Mouse (Mus musculus) midbrain, embryonic 14.5 days (tissue): ENCODE data around the gene 4930402H24Rik. TPM values are rescaled to one million over a fixed set of nuclear protein-coding genes. Genes with fewer than 3 reads are reported as not detected.
A peak's percentile ranks its signal among the peaks of the same experiment; 100 is the strongest.

Source experiments
- ATAC-seq: fragments of 200-750 bp; cut with Nextera tagmentation; 2 replicates; pipeline ENCODE4 v1.8.0; 2017; ENCODE audit warnings: moderate number of reproducible peaks, moderate library complexity; ENCODE audit not compliant: low FRiP score, low TSS enrichment
- DNase-seq: peaks from one replicate; pipeline ENCODE4 v3.0.0-alpha.2; 2015
- H3K27ac ChIP-seq: fragments of 300-500 bp; sonication (generic); replicated peaks from 2 replicates; pipeline ENCODE4 v1.5.1; 2014; ENCODE audit warnings: mild to moderate bottlenecking, low read depth, low read length, moderate library complexity
- H3K27me3 ChIP-seq: fragments of 300-500 bp; sonication (generic); 2 replicates; pipeline ENCODE4 v1.6.1; 2014; ENCODE audit warnings: low read length, control low read depth, mixed read lengths; ENCODE audit not compliant: control insufficient read depth, insufficient read depth
- H3K36me3 ChIP-seq: fragments of 300-500 bp; sonication (generic); 2 replicates; pipeline ENCODE4 v1.6.1; 2014; ENCODE audit warnings: low read length, control low read depth; ENCODE audit not compliant: control insufficient read depth, insufficient read depth
- H3K4me1 ChIP-seq: fragments of 300-500 bp; sonication (generic); 2 replicates; pipeline ENCODE4 v1.6.1; 2014; ENCODE audit warnings: mild to moderate bottlenecking, antibody characterized with exemption, low read length, control low read depth; ENCODE audit not compliant: control insufficient read depth, insufficient read depth
- H3K4me2 ChIP-seq: fragments of 300-500 bp; sonication (generic); 2 replicates; pipeline ENCODE4 v1.6.1; 2014; ENCODE audit warnings: mild to moderate bottlenecking, low read length, moderate library complexity
- H3K4me3 ChIP-seq: fragments of 300-500 bp; sonication (generic); replicated peaks from 2 replicates; pipeline ENCODE4 v1.5.1; 2014; ENCODE audit warnings: low read depth, low read length
- H3K9ac ChIP-seq: fragments of 300-500 bp; sonication (generic); replicated peaks from 2 replicates; pipeline ENCODE4 v1.6.1; 2014; ENCODE audit warnings: mild to moderate bottlenecking, low read length, moderate library complexity
- H3K9me3 ChIP-seq: fragments of 300-500 bp; sonication (generic); 2 replicates; pipeline ENCODE4 v1.6.1; 2016; ENCODE audit warnings: low read length, control low read depth, mixed read lengths; ENCODE audit not compliant: control insufficient read depth
- WGBS: fragments of 180-500 bp; shearing (Covaris S2); extraction: QIAGEN DNeasy Blood & Tissue Kit; methylation state at CpG from one replicate; pipeline ENCODE4 v1.1.7; 2014; 5-methylcytosine and 5-hydroxymethylcytosine counted together
- polyA plus RNA-seq: library from polyadenylated mRNA; unstranded; fragments of >200 nt; fragmentation: Nextera tagmentation; extraction: Ambion mirVana; gene quantifications from 2 replicates; pipeline ENCODE4 v1.2.1, GENCODE M21; 2014

Gene 4930402H24Rik
- polyA plus RNA-seq, 1 experiment from 2014 or later = 107 TPM

DNA sequence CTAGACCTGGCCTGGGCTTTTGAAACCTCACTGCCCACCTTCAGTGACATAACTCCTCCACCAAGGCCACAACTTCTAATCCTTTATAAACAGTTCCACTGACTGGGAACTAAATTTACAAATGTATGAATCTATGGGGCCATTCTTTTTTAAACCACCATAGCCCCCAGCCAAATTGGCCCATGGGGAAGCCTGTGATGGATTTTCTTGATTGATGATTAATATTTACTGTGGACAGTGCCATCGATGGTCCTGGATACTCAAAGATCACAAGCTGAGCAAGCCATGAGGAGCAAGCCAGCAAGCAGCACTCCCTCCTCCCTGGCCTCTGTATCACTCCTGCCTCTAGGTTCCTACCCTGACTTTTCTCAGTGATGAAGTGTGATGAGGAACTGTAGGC, 11.5 kb upstream of the 4930402H24Rik start:
- DNase-seq (no peak), ATAC-seq (no peak)
- H3K36me3 ChIP-seq = no peaks in the 10 kb centered on the region
- H3K4me3 ChIP-seq = no peak overlapping the region
- H3K4me2 ChIP-seq = no peak overlapping the region
- no peak overlapping the region for H3K9ac ChIP-seq
- H3K27me3 ChIP-seq = no peaks in the 10 kb centered on the region
- H3K27ac ChIP-seq = no peak overlapping the region
- H3K4me1 ChIP-seq = no peaks in the 10 kb centered on the region
- WGBS = 91% methylated on average over 1 of the region's 1 CpGs
- H3K9me3 ChIP-seq = no peaks in the 10 kb centered on the region

- no peaks in the 10 kb centered on the region for H3K9me3 ChIP-seq
- no peaks in the 10 kb centered on the region for H3K27me3 ChIP-seq
- no peaks in the 10 kb centered on the region for H3K4me1 ChIP-seq
- H3K27ac ChIP-seq = no peak overlapping the region
- no peak overlapping the region for H3K4me3 ChIP-seq
- H3K36me3 ChIP-seq = no peaks in the 10 kb centered on the region
- ATAC-seq (no peak), DNase-seq (no peak)
- WGBS = 52% methylated on average over 3 of the region's 3 CpGs
- H3K4me2 ChIP-seq = no peak overlapping the region
- no peak overlapping the region for H3K9ac ChIP-seq
Measured at GRCm38 (mm10) chr2:130916521-130917147, 10.4 kb upstream of the 4930402H24Rik start.

DNA sequence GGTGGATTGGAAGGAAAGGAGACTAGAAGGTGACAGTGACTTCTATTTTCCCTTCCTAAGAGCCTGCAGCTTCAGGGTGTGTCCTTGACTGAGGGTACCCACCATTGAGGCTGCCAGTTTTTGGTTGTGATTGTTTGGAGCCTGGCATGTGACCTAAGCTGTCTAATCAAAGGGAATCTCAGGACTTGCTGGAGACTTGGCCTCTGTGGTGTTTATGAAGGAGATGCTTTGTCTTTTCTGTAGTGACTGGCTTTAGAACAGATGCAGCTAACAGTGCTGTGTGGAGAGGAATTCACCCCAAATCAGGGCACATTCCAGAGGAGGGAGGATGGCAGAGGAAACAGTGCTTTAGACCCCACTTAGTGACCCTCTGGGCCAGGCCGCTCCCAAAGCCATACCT, 8.7 kb upstream of the 4930402H24Rik start:
- DNase-seq (no peak), ATAC-seq (no peak)
- Histone ChIP-seq H3K4me3 (no peak overlapping the region), H3K27me3 (no peaks in the 10 kb centered on the region), H3K9me3 (no peaks in the 10 kb centered on the region), H3K9ac (no peak overlapping the region), H3K4me1 (no peaks in the 10 kb centered on the region), H3K4me2 (no peak overlapping the region), H3K27ac (no peak overlapping the region), H3K36me3 (no peaks in the 10 kb centered on the region)
- WGBS = 89% methylated on average over 1 of the region's 1 CpGs

DNA sequence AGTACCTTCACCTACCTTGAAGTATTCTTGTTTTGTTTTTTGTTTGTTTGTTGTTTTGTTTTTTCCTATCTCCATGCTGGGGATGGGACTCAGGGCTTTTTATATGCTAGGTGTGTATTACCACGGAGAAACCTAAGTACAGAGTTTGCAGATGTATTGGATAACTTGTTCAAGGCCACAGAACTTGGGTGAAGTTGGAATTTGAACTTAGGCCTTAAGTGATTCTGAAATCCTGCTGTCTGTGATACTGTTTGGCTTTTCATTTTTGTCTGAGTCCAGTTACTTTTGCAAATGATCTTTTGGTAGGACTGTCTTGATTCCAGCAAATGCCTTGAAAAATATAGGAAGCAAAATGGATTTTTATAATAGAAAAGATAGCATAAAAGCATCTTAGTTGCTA, 5.5 kb upstream of the 4930402H24Rik start:
- H3K9ac ChIP-seq = no peak overlapping the region
- peaks cover 11% of the 10 kb centered on the region for H3K4me1 ChIP-seq
- ATAC-seq (no peak), DNase-seq (no peak)
- no peak overlapping the region for H3K4me2 ChIP-seq
- 89% methylated on average over 1 of the region's 1 CpGs for WGBS
- no peaks in the 10 kb centered on the region for H3K36me3 ChIP-seq
- H3K9me3 ChIP-seq = no peaks in the 10 kb centered on the region
- no peak overlapping the region for H3K4me3 ChIP-seq
- H3K27ac ChIP-seq = no peak overlapping the region
- no peaks in the 10 kb centered on the region for H3K27me3 ChIP-seq

DNA sequence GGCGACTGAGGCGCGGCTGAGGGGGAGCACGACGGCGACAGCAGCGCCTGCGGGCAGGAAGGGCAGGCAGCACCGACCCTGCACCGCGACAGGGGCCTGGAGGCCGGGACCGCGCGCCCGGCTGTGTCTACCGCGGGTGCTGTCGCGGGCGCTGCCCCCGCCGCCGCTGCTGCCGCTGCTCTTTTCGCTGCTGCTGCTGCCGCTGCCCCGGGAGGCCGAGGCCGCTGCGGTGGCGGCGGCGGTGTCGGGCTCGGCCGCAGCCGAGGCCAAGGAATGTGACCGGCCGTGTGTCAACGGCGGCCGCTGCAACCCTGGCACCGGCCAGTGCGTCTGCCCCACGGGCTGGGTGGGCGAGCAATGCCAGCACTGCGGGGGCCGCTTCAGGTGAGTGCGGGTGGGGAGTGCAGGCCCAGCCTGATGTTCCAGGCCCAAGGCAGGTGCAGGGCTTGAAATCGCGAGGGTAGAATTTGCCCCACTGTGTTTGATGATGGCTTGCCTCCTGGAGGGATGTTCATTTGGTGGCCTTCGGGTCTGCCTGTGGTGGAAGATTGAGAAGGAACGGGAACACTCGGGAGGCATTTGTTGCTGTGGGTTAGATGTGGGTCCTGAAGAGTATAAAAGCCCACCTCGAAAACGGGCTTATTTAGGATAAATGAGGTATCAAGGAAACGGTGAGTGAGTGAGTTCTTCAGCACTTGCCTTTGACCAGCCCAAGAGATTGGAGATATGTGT, 544 bp upstream of the 4930402H24Rik start:
- whole genome bisulfite sequencing = under 1% methylated on average over 45 of the region's 58 CpGs
- peak overlapping the region; percentile 99 for H3K4me3 ChIP-seq
- H3K9ac ChIP-seq = peak overlapping the region; percentile 95
- H3K4me1 ChIP-seq = peaks cover 16% of the 10 kb centered on the region
- H3K27ac ChIP-seq = peak overlapping the region; percentile 87
- ATAC-seq = no peak; the same call in none of the 2 replicates
- no peaks in the 10 kb centered on the region for H3K27me3 ChIP-seq
- H3K4me2 ChIP-seq = peak overlapping the region; percentile 86
- no peaks in the 10 kb centered on the region for H3K9me3 ChIP-seq
- no peak for DNase-seq
- no peaks in the 10 kb centered on the region for H3K36me3 ChIP-seq

DNA sequence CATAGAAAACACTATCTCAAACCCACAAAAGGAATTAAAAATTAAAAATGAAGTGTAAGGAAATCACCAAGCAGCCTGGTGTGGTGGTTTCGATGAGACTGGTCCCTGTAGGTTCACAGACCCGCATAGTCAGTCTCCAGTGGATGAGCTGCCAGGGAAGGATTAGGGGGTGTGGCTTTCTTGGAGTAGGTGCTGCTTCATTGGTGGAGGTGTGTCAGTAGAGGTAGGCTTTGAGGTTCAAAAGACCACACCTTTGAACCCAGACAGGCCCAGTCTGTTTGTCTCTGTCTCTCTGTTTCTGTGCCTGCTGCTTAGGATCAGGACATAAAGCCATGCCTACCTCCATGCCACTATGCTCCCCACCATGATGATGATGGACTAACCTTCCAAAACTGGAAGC, 7.4 kb downstream of the 4930402H24Rik start:
- Histone ChIP-seq H3K4me3 (no peak overlapping the region), H3K4me1 (no peaks in the 10 kb centered on the region), H3K27ac (no peak overlapping the region), H3K27me3 (no peaks in the 10 kb centered on the region), H3K36me3 (no peaks in the 10 kb centered on the region), H3K9me3 (no peaks in the 10 kb centered on the region), H3K4me2 (no peak overlapping the region), H3K9ac (no peak overlapping the region)
- ATAC-seq (no peak), DNase-seq (no peak)
- 89% methylated on average over 2 of the region's 2 CpGs for WGBS

DNA sequence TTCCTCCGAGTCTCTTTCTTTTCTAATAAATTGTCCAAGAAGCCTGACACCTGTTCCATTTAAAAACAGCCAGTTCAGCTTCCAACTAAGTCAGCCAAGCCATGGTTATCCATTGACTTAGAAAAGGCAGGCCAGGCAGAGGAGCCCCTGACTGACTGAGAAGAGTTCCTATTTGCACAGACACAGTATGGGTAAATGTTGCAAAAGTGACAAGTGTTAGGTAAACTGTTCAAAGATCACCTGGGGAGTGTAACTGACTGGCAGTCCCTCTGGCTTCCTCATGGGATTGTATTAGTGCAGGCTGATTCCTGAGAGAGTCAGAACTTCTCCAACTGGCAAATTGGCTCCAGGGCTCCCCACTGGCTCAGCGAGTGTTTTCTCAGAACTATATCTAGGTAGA, 8.3 kb downstream of the 4930402H24Rik start:
- DNase-seq = no peak
- ATAC-seq = no peak
- no peaks in the 10 kb centered on the region for H3K4me1 ChIP-seq
- no peak overlapping the region for H3K4me3 ChIP-seq
- WGBS = 89% methylated on average over 2 of the region's 2 CpGs
- no peaks in the 10 kb centered on the region for H3K9me3 ChIP-seq
- no peak overlapping the region for H3K4me2 ChIP-seq
- H3K36me3 ChIP-seq = no peaks in the 10 kb centered on the region
- no peak overlapping the region for H3K9ac ChIP-seq
- H3K27ac ChIP-seq = no peak overlapping the region
- H3K27me3 ChIP-seq = no peaks in the 10 kb centered on the region

DNA sequence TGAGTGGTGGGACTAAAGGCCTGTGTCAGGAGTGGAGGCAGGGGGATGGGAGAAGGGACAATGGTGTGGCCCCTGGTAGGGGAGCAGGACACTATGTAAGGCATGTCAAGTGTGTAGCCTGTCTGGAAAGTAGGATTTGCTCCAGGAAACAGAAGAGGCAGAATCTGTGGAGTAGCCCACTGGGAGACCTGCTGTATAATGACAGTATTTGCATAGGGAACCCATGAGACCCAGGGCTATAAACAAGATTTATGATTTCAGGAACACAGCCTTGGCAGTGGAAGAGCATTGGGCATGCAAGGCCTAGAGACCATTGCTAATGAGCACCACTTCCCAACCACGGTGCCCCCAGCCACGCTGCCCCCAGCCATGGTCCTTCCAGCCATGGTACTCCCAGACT, 9.3 kb downstream of the 4930402H24Rik start:
- Histone ChIP-seq H3K4me3 (no peak overlapping the region), H3K27me3 (no peaks in the 10 kb centered on the region), H3K4me1 (no peaks in the 10 kb centered on the region), H3K36me3 (no peaks in the 10 kb centered on the region), H3K4me2 (no peak overlapping the region), H3K9ac (no peak overlapping the region), H3K27ac (no peak overlapping the region), H3K9me3 (no peaks in the 10 kb centered on the region)
- ATAC-seq (no peak), DNase-seq (no peak)
- 90% methylated on average over 2 of the region's 2 CpGs for WGBS

- Histone ChIP-seq H3K27ac (no peak overlapping the region), H3K36me3 (no peaks in the 10 kb centered on the region), H3K4me1 (no peaks in the 10 kb centered on the region), H3K27me3 (no peaks in the 10 kb centered on the region), H3K9me3 (no peaks in the 10 kb centered on the region), H3K9ac (no peak overlapping the region), H3K4me2 (no peak overlapping the region), H3K4me3 (no peak overlapping the region)
- 93% methylated on average over 1 of the region's 1 CpGs for WGBS
- ATAC-seq (no peak), DNase-seq (no peak)
Measured at GRCm38 (mm10) chr2:130887456-130887855, 18.8 kb downstream of the 4930402H24Rik start.
